Mouse (Mus musculus) ovary, postnatal 10 days (tissue): ENCODE data around the gene Plscr1.

Experiments used
- DNase-seq: peaks from one replicate; pipeline ENCODE4 v3.0.0; 2022; ENCODE audit warnings: low spot score

The Plscr1 gene

DNA sequence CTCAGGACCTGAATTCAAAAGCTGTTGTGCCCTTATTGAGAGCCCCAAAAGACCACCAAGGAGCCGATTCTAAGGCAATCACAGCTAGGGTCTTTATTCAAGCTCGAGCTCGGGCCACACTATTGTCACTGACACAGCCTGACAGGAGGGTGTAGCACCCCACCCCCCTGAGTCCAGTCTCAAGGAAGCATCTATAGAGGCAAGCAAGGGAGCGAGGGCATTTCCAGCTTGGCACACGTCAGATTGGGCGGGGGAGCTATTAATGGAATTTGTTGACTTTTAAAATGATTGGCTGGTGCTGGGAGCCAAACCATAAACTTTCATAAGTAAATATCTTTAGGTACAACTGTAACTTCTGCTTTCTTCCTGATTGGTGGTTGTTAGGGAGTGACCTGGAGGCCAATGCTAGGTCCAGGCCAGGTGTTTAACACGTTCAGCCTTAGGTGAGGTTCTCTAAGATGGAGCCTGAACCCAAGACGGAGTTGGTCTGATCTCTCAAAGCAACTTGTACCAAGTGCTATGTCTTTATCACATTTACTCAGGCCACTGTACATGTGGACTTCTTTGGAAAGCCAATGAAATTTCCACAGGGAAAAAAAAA, 56.2 kb downstream of the Plscr1 start:
- no peak for DNase-seq

DNA sequence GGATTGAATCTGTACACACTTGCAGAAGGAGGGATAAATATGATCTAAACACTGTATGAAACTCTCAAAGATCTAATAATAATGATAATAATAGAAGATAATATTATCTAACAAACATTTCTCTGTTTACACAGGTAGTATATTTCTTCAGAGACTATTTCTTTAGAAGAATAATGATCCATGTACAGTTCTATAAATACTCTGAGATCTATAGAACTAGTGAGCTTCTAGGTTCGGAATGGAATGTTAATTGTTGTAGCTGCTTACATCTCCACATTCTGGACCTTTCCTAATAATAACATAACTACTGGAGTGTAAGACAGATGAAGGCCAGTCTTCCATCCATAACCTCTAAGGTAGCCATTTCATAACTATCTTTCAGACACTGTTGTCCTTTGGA, 59.5 kb downstream of the Plscr1 start, which contains the start of gene 1700057G04Rik:
Gene 1700057G04Rik, plus strand, starts transcription at position 301 of the 400 bp plus-strand sequence.
- no peak for DNase-seq

- DNase-seq, result no peak
These were observed 67.2 kb downstream of the Plscr1 start for GRCm38 (mm10) chr9:92316791-92317190.
